Mouse (Mus musculus) kidney, postnatal 25 days (tissue): ENCODE data around the gene Atp2c2.

Source experiments
- DNase-seq, 2 experiments: peaks; one replicate each; pipeline ENCODE4 v3.0.0; 2021; ENCODE audit warnings: mixed read lengths in 2 of 2

Atp2c2 gene

DNA sequence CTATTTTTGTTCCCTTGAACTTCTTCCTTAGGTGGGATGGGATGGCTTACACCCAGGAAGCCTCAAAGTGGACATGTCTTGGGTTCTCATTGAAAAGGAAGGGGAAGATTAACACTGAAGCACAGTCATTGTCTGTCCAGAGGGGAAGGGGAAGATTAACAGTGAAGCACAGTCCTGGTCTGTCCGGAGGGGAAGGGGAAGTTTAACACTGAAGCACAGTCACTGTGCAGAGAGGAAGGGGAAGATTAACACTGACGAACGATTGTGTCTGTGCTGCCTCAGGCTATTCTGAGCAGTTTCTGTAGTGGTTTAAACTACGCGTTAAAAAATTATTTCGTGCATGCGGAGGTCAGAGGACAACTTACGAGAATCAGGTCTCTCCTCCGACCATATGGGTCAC, 7.3 kb downstream of the Atp2c2 start:
- no peak for DNase-seq

DNA sequence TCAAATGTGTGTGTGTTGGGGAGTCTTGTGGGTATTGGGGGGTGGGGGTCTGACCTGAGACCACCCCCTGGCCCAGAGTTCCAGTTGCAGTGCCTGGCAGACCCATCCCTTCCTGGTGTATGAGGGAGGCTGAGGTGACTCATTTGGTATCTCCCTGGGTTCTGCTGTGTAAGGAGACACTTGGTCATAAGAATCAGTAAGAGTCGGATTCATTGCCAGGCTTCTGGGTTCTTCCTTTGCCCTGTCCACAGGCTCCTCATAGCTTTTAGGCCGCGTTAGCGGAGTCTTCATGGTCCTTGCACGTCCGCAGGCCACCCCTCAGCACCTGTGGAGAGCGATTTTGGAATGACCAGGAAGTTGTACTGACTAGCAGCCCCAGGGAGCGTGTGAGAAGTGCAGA, 8.7 kb downstream of the Atp2c2 start:
- DNase-seq = no peak

DNA sequence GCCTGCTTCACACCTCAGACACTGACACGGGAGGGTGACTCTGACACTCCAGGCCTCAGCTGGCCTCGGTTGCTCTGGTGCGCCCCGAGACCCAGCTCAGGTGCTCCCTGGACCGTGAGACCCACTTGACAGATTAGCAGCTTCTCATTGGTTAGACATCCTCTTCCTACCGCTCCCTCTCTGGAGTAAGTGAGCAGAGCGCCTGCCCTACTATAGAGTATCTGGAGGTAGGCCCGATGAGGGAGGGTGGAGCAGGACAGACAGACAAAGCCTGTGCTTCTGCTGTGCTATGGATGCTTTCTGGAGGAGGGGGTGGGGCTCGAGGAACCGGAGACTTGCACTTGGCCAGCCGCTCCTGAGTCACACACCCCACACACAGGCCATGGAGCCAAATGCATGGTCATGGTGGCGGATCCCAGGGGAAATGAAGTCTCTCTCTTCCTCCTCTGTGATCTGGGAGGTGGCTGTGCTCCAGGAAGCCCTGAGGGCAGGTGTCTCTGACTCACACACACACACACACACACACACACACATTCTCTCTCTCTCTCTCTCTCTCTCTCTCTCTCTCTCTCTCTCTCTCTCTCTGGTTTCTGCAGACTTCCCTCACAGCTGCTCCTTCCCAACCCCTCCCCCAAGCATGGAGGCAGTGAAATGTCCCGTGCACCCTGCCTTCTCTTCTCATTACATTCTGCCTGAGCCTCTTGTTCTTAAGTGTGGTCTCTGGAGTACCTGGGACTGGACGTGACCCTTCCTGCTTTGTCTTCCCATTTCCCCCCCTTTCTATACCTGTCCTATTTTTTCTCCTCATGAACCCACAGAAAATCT, 9.3 kb downstream of the Atp2c2 start:
- peak in 1 of 2 experiments; percentile 11 for DNase-seq

DNA sequence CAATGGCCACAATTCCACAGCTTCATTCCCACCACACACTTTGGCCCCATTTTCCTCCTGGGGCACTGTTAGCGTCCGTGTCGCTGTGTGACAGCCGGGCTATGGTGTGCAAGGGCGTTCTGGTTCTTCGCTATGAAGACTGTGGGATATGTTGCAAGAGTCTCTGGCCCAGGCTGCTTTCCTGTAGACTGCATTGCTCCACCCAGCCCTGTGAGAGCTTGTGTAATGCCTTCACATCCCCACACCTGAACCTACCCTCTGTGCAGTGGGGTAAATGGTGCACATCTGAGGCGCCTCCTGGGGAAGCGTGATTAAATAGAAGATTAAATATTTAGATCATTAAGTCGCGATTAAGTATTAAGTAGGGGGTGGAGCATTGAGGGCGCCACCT, 9.9 kb downstream of the Atp2c2 start:
- no peak for DNase-seq

DNA sequence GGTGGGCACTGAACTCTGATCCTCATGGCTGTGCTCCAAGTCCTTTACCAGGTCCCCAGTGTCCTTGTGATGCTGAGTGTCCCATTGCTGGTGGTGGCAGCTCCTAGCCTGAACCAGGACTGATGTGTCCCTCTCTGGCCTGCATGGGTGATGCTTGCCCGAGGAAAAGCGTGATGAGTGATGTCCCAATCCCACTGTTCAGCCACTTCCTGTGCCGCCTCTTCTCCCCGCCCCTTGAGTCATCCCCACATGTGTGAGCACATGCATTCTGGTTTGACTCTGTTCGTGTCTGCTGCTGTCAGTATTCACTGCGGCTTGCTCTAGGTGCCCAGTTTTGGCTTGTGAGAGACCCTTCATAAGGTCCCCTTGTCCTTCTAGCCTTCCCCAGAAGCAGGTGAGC, 12.4 kb downstream of the Atp2c2 start:
- no peak for DNase-seq

DNA sequence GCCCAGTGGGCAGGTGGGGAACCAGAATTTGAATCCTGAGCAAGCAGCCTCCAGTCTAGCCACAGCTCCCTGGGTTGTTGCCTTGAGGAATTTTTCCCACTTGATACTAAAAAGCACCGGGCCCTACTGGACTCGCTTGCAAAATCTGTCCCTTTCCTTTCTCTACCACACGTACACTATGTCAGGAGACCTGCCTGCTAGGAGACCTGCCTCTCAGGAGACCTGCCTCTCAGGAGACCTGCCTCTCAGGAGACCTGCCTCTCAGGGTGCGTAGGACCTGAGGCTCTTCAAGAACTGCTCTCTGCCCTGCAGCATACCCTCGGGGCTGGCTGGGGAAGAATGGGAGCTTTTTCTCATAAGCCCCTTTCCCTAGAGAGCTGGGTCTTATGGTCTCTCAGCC, 13.6 kb downstream of the Atp2c2 start:
- no peak for DNase-seq

DNA sequence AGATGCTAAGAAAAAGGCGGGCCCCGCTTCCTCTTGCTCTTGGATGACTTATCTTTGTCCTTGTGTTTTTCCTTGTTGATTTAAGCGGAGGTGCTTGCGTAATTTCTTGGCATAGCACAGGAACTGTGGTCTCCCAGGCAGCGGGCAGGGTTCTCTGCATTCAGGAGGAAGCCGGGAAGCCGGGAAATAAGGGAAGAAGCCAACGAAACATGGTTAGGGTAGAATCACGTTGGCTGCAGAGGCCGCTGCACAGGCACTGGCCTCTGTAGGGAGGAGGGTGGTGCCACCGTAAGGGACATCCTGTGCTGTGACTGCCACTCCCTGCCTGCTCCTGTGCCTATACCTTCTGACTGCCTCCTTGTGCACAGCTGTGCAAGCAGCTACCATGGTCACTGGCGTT, 15.4 kb downstream of the Atp2c2 start:
- peak; percentile 48 to 70 for DNase-seq

DNA sequence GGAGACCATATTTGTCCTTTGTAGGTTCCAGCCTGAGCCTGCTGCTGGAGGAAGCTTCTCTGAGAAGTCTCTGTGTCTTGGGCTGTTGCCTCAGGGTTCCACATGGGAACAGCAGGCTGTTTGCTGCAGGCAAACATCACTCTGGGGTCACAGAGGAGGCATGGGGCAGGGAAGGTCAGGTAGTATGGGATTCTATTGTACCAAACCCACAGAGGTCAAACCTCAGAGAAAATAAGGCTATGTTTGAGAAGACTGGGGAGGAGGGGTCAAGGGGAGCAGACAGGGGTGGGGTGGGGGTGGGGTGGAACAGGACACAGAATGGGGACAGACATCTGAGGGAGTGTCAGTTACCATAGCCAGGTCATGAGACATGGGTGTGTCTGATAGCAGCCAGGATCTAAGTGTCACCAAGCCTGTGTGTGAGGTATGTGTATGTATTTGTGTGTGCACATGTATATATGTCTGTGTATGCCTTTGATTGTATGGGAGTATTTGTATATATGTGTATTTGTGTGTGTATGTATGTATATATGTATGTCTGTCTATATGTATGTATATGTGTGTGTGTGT, 17.0 kb downstream of the Atp2c2 start:
- DNase-seq = no peak

DNA sequence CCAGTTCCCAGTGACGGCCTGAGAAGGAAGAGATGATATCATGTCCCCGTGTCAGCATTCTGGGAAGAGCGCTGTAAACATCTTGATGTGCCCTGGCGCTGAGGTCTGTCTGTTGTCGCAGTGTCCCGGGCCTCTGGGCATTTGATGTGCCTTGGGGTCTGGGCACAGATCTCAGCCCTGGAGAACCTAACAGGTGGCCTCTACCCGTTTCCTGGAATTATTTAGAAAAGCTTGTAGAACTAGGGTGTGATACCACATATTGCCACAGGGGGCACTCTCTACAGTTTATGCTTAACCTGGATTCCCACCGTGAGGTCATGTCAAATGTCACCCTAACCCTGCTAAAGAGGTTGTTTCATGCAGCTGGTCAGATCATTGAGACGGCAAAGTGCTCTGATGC, 18.0 kb downstream of the Atp2c2 start:
- peak in 1 of 2 experiments; percentile 61 for DNase-seq

DNA sequence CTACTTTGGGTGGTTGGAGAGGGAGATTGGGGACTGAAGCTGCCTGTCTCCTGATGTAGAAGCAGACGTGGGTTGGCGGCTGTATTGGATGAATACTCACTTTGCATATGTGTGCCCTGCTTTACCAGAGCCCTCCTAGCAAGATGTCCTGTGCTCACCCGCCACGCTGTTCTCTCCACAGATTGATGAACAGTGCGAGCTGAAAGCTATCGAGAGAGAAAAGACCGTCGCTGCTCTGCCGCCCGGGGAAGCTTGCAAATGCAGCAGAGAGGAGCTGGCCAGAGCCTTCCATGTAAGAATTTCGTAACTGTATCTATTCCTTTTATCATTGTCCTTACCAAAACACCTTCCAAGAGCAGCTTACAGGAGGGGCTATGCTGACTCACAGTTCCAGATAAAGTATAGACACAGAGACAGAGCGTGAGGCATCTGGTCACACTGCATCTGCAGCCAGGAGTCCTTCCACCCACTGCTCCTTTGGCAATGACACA, 19.2 kb downstream of the Atp2c2 start:
- DNase-seq = no peak

DNA sequence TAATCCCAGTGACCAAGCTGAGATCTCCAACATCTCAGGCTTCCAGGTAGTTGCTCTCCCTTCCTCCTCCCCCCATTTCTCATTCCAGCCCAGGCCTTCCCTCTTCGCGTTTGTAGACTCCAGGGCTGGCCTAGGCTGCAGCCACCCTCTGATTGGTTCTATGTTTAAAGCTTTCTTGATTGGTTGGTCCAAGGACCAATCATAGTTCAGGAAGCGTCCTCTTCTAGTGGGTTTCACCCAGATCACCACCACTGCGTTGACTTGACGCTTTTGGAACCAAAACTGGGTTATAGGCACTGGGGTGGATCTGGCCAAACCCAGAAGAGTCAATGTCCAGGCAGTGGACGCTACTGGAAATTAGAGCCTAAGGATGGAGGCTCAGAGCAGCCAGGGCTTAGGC, 22.5 kb downstream of the Atp2c2 start:
- no peak for DNase-seq

DNA sequence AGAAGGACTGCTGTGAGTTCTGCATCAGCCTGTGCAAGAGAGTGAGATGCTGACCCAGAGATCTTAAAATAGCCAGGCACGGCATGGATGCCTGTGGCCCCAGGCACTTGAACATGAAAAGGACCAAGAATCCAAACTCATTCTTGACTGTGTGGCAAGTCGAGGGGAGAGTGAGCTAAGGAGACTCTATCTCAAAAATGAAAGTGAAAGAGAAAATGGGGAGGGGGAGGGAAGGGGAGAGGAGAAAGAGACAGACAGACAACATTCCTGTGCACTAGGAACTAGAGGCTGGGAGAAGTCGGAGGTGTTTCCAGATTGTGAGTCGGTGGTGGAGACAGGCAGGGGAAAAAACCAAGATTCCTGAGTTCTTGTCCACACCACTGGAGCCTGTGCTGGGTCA, 23.9 kb downstream of the Atp2c2 start:
- DNase-seq = no peak

DNA sequence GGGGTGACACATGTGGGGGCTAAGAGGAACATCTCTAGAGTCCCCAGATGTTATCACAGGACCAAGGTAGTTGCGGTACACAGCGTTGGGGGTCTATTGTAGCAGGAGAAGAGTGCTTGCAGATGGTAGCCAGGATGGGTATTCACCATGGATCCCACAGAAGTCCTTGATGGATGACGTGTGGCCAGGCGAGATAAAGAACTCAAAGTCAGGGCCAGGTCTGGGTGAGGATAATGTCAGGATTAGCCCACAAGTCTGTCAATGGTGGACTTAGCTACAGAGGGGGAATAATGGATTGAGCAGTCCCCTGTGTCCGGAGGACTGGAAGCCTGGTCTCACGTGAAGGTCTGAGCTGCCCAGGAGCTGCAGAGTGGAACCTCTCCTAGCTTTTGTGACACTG, 24.8 kb downstream of the Atp2c2 start:
- DNase-seq = no peak

DNA sequence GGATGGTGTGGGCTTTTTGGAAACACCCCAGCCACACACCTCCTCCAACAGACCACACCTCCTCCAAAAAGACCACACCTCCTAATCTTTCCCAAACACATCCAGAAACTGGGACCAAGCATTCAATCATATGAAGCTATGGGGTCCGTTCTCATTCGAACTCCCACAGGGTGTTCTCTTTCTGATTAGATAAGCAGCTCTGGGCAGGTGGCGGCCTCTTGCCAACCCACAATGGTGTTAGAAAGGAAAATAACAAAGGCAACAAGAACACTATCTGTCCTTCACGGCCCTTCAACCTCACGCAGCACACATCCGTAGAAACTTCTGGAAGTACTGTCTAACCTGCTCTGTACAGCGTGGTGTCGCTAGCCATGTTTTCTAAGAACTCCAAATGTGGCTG, 27.3 kb downstream of the Atp2c2 start:
- no peak for DNase-seq

DNA sequence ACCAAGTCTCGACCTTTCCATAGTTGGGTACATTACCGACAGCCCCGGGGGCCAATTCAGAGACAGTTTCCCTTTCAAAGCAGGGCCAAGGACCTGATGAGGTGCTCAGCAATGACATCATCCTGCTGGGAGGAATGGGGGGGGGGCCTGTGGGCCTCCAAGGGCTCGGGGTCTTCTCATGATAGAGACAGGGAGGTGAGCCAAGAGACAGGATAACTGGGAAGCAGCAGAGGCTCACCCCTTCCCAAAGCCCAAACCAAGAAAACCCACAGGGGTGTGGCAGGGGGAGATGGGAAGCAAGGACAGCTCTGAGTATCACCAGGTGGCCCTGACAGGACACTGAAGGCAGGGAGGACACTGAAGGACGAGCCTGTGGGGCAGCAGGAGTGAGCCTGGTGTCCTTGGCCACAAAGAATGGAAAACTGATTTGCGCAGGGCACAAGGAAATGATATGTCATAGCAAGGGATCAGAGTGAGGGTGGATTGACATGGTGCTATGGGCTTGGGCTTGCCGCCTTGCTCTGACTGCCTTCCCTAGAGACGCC, 28.6 kb downstream of the Atp2c2 start:
- DNase-seq = no peak

DNA sequence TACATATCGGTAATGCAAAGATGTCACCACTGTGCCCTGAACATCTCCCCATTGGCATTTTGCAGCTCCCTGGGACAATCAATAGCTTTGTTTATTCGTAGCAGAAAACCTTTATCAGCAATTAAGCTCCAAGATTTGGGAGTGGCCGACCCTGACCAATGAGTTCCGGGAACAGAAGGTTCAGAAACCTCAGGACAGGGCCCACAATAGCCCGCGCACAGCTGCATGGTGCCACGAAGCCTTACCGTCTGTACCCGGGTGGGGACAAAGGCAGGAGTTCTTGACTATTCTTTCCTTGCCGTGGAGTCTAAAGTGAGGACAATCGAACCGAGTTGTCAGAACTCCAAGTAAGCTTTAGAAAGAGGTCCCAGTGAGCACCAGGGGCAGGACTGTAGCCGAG, 32.3 kb downstream of the Atp2c2 start:
- no peak for DNase-seq

DNA sequence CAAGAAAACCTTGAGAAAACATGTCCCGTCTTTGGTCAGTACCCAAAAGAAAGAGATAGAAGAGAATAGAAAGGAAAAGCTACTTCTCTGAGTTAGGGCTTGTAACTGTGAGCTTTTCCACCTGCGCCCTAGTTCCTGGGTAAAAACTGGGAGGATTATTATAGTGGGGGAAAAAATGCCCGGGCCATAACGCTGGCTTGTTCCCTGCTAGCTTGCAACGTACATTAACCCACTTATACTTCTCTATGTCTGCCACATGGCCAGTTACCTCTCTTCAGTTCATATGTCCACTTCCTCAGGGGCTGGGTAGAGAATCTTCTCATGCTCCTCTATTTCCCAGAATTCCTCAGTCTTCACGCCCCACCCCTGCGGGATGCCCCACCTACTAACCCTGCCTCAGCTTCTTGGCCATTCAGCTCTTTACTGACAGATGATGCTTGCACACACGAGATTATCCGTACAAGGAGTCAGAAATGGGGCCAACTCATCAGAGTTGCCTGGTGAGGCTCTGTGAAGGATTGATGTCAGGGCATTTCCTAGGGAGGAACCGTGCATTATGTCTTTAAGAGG, 36.6 kb downstream of the Atp2c2 start:
- DNase-seq = no peak

DNA sequence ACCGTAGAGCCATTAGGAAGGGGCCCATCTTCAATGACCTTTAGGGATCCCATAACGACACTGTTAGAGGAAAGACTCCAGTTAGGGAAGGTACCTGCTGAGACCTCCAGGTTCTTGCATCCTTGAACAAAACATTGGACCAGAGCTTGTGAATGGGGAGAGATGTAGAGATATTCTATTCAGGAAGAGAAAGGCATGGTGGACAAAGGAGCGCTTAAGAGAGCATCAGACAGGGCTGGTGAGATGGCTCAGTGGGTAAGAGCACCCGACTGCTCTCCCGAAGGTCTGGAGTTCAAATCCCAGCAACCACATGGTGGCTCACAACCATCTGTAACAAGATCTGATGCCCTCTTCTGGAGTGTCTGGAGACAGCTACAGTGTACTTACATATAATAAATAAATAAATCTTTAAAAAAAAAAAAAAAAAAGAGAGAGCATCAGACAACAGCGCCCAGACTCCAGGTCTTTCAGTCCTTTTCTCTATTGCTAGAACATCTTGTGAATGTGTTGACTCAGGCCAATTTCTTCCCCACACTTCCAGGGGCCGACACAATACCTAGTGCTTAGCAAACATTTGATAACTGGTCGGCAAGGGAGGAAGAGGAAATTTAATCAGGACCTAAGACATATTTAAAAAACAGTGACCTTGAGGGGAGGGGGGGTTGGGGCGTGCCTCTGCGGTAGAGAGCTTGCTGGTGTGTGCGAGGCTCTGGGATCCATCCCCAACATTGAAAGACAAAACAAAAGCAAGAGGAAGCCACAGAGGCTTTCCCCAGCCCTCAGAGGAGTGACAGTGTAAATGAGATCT, 37.5 kb downstream of the Atp2c2 start:
- no peak for DNase-seq

DNA sequence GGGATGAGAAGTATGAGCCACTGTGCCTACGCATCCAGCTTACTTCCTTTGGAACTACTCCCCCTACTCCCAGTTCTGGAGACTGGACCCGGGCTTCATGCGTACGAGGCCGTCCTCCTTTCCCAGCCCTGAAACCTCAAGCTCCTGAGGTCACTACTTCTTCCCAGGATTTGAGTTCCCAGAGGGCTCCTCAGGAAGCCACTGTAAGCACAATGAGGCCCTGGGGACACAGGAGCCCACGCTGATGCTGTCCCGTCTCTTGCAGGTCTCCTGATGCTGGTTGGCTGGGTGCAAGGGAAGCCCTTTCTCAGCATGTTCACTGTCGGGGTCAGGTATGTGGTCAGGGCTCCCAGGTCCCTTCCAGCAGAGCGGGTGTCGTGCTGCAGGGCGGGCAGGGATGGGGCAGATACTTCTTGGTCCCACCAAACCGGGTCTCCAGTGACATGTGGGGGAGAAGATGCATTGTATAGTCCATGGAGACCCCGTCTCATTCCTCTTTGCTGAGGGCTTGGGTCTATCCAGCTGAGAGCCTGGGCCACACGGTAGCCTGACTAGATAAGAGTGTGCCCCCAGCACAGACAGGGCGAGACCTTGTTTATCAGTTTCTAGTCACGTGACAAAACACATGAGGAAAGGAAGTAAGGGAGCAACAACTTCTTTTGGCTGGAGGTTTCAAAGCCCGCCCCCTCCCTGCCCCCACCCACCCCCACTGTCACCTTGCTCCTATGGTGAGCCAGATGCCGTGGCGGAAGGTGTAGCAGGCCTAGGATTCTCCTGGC, 38.5 kb downstream of the Atp2c2 start:
- no peak for DNase-seq

DNA sequence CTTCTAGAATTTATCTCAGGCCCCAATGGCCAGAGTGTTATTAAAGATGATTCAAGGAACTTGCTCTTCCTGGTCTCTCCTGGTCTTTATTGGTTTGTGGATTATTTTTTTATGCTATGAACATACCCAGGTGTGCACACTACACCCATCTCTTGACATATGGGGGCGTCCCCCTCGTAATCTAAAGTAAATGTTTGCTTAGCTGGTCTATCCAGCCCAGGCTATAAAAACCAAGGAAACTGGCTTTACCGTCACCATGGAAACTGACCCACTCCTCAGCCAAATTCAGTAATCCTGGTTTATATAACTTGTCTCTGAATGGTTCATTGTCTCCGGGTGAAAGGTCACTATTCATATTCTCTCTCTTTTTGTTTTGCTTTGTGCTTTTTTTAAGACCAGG, 40.8 kb downstream of the Atp2c2 start:
- DNase-seq = no peak

DNA sequence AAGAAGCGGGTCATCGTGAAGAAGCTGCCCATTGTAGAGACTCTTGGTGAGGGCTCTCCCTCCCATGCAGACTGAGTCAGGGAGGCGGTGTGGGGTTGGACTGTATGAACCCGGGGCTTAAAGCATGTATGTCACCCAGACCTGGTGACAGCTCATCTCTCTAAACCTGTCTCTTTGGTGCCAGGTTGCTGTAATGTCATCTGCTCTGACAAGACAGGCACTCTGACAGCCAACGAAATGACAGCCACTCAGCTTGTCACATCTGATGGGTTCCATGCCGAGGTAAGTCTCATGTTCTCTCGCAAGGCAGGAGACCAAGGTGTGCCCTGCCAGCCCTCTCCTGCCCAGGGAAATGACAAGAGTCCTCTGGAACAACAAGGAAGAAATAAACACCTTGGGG, 42.6 kb downstream of the Atp2c2 start:
- DNase-seq = no peak

DNA sequence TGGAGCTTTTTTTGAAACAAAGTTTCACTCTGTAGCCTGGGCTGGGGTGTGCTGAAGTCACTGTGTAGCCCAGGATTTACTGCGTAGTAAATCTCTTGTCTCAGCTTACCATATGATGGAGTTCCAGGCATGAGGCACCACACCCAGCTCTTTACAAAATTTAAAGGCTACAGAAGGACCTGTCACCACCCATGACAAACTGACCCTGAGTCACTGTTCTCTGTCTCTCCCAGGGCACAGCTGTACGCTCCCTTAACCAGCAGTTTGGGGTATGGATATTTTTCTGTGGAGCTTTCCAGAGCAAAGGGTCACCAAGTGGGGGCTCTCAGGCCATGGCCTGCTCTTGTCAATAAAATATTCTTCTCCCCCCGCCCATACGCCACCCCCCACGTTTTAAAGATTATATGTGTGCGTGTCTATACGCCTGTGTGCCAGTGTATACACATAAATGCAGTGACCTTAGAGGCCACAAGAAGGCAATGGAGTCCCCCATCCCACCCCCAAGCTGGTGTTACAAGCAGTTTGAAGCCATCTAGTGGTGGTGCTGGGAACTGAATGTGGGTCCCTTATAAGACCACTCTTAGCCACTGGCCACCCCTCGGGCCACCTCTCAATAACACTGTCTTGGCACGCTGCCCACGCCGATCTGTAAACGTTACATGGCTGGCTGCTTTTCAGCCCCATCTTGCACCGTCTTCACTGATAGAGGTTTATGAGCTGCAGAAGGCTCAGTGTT, 43.6 kb downstream of the Atp2c2 start:
- DNase-seq = peak; percentile 48 to 68
